Mouse (Mus musculus): ENCODE results near the gene Auts2.

The Auts2 gene

DNA sequence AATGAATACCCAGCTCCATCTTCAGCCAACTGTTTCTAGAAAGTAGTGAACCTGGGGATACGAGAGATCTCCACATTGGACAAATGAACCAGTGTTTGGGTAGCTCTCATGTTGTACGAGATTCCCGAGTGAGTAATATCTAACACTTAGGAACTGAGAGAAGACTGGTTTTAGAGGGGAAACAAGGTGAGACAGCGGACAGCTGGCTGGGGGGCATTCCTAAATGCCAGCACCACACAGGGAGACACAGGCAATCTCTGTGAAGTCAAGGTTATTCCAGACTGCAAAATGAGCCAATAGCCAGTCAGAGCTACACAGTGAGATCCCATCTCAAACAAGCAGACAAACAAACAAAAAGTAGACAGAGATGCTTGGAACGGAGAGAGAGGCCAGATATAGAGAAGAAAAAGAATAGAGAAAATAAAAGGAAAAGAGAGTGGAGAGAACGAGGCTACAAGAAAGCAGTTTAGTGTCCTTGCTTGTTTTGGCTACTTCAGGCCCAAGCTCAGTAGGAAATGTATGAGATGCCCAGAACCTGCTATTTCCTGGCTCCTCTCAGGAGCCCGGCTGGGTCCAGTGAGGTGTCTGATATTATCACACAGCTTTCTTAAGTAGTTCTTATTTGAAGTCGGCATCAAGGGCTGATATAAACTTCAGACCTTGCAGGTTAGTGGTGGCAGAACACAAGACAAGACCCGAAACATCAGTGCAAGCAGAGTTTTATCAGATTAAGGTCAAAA, 224.9 kb downstream of the Auts2 start:
- no peak for DNase-seq (ENCODE audit: low spot score)

GRCm38 (mm10) chr5:132316897-132317296, 226.2 kb downstream of the Auts2 start:
- DNase-seq (ENCODE audit: low spot score) = no peak

GRCm38 (mm10) chr5:132314300-132314699, 228.8 kb downstream of the Auts2 start:
- no peak for DNase-seq (ENCODE audit: low spot score)

- no peak for DNase-seq (ENCODE audit: low spot score)
Observed at GRCm38 (mm10) chr5:132307000-132307399, 236.1 kb downstream of the Auts2 start.

DNA sequence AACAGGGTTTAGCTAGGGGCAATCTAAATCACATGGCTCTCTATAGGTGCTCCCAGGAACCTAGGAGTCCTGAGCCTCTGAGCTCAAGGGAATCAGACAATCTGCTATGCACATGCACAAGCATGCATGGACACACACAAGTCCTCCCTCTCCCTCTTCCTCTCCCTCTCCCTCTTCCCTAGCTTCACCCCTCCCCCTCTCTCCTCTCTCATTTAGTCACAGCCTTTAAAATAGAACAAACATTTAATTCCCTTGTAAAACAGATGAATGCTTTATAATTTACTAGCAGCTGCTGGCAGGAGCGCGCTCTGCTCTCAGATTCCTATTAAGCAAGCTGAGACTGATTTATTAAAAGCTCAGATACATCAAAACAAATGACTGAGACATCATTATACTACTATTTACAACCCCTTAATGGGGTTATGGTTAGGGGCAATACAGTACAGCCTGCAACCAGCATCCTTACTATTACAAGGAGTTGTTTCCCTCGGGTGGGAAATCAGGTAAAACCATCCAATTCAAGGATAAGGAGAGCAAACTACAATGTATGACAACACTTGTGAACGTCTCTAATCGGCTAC, 237.7 kb downstream of the Auts2 start:
- no peak for DNase-seq (ENCODE audit: low spot score)

GRCm38 (mm10) chr5:132302778-132303177, 240.4 kb downstream of the Auts2 start:
- DNase-seq (ENCODE audit: low spot score) = no peak

GRCm38 (mm10) chr5:132300794-132301193, 242.3 kb downstream of the Auts2 start:
- DNase-seq (ENCODE audit: low spot score) = no peak

GRCm38 (mm10) chr5:132299716-132300115, 243.4 kb downstream of the Auts2 start:
- no peak for DNase-seq (ENCODE audit: low spot score)

DNA sequence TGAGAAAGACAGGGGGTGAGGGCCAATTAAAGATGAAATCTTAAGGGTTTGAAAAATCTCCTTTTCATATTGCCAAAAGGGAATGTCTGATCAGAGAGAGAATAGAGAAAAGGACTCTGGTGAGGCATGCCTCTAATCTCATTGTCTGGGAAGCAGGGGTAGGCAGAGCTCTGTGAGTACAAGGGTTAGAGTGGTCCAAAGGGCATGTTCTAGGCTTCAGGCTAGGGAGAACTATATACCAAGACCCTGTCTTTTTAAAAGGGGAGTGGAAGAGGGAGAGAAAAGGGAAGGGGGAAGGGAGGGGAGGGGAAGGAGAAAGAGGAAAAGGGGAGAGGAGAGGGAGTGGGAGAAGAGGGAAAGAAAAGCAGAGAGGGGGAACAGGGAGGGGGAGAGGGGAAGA, 244.1 kb downstream of the Auts2 start:
- DNase-seq (ENCODE audit: low spot score) = no peak

DNA sequence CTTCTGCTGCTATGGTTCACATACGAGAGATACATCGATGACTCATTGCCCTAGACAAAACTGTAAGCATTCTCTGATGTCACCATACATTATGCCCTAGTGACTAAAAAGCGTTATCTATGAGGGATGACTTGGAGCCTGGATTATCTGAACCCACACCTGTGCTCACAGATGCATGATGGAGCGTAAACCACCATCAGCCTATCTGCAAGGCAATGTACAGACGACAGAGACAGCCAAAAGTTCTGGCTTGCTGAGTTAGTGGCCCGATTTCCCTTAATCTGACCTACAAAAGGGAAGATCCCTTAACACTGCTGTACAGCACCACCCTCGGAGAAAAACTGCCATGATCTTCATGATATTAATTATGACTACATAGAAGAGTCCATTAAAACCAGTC, 245.8 kb downstream of the Auts2 start:
- no peak for DNase-seq (ENCODE audit: low spot score)

DNA sequence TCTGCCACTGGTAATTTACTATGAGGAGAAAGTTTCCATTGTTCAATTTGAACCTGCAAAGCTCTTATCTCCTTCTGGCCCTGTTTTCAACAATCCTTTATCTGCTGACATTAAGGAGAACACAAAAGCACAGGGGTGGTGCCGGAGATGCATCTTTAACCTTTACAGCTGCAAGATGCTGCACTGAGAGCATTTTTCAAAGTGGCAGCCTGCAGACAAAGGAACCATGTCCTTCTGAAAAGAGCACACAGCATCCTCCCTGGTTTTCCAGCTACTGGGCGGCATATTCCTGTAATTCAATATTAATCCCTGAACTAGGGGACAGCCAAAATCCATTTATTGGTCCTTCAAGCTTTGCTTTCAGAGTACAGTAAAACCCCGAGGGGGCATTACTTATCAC, 248.7 kb downstream of the Auts2 start:
- no peak for DNase-seq (ENCODE audit: low spot score)

DNA sequence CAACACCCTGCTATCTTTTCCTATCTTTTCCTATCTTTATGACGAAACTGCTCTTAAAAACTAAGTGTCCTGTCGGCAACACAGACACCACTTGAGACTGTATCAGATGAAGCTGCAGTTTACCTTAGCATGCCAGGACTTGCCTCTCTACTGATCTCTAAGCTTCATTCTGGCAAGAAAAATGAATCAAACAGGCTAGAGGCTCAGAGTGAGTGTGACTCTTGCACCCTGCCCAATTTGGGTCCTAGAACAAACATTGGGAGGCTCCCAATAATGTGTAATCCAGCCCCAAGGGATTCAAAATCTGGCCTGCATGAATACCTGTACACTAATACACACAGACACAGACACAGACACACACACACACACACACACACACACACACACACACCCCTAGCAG, 250.2 kb downstream of the Auts2 start:
- no peak for DNase-seq (ENCODE audit: low spot score)

DNA sequence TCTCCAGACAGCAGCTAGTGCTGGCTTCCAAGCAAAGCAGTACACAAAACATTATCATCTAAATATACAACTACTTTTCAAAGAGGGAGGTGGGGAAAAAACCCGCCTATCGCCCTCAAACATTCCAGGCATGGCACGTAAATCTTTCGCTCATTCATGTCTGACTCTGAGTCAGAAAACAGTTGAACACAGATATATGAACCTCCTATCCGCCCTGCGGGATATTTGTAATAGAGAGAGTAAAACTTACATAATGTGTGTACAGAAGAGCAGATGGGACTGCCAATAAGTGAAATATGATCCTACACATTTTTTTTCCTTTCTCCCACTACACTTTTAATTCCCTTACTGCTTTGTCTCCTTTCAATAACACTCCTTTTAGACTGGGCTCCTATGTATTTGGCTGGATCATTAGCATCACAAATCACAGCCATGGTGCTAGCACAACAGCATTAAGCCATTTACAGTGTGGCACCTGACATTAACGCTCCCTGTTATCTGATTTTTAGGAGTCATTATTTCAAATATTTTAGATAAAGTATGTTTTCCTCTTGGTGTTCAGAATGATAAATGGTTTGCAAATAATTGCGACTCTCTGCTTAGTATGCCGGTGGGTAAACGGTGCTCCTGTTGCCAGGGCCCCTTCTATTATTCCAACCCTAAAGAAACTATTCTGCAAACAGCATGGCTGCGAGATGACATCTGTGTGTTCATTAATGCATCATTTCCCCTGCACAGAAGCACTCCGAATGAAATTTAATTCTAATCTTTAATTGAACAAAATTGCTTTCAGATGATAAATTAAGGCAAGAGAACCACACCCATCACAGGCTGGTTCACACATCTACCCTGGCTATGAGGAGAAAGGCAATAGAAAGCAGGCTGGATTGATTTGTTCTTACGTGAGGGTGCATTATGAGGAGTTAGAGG, 252.3 kb downstream of the Auts2 start:
- no peak for DNase-seq (ENCODE audit: low spot score)

GRCm38 (mm10) chr5:132283741-132284140, 259.4 kb downstream of the Auts2 start:
- no peak for DNase-seq (ENCODE audit: low spot score)

- no peak for DNase-seq (ENCODE audit: low spot score)
Observed at GRCm38 (mm10) chr5:132274098-132274898, 268.8 kb downstream of the Auts2 start.

DNA sequence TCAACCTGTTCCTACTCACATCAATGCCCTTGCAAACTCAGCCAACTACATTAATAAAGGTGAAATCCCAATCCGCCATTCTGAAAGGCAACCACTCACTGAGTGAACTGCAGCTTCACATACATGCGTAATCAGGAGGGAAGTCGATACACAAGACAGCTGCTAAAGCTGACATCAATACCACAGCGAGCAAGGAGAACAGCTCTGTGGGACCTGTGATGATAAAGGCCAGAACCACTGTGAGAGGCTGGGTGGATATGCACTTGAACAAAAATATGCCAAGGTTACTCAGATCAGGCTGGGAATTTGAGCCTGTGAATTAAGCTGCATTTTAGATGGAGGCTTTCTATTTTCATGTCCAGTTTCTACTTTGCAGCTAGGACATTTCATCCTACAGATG, 271.0 kb downstream of the Auts2 start:
- DNase-seq (ENCODE audit: low spot score) = no peak

DNA sequence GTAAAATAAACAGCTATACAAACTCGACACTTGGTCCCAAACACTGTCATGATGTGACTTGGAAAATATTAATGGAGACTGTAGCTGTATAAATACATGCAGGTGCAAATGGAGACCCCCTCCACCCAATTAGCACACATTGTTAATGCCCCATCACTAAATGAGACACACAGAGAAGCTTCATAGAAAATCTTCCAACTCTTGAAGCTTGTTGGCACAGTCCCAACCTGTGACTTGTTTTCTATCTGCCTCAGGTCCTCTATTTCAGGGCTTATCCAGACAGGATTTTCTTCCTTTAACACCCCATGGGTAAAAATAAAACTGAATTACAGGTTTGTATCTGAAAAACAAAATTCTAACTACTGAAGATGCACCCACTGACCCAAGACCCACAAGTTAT, 272.2 kb downstream of the Auts2 start:
- no peak for DNase-seq (ENCODE audit: low spot score)

GRCm38 (mm10) chr5:132270074-132270473, 273.1 kb downstream of the Auts2 start:
- no peak for DNase-seq (ENCODE audit: low spot score)

DNA sequence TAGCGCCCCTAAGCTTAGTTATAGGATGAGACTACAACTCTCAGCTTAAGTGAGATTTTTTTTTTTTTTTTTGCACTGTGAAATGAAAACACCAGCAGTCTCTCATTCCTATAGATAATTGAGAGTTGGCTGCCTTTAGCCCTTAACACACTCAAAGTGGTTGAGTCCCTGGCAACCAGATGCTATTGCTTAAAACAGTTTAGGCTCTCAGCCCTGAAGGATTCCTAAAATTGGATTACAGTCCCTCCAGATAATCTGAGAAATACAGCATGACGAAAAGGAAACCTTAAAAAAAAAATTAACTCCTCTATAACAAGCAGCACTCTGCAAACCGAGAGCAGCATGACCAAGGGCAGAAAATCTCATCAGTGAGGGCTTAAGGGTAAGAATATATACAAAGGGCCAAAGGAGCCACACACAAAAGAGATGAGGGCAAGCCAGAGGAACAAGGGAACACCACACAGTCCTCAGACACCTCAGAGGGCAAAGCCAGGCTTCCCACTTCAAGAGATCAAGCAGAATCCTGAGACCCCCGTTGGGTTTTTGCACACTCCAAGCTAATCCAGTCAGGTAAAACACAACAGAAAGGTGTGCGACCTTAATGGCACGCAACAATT, 274.7 kb downstream of the Auts2 start:
- DNase-seq (ENCODE audit: low spot score) = no peak

GRCm38 (mm10) chr5:132265015-132265414, 278.1 kb downstream of the Auts2 start:
- DNase-seq (ENCODE audit: low spot score) = no peak

- DNase-seq (ENCODE audit: low spot score) = no peak
Observed at GRCm38 (mm10) chr5:132261750-132262149, 281.4 kb downstream of the Auts2 start.

- DNase-seq (ENCODE audit: low spot score) = no peak
Observed at GRCm38 (mm10) chr5:132258882-132259281, 284.3 kb downstream of the Auts2 start.

Data from ovary, adult 18-20 months (tissue).